Mouse (Mus musculus): ENCODE results near the gene Slc40a1.

GRCm38 (mm10) chr1:45866288-45867018 is 59.9 kb downstream of the Slc40a1 start:
- TF ChIP-seq GATA1 (IDR thresholded peaks at IDR 0.05; ENCODE audit: borderline replicate concordance, low read length) (no peak), FLI1 (IDR thresholded peaks at IDR 0.05; ENCODE audit: low read length) (no peak)
